ENCODE assay signal across 8 mouse cellular contexts in the genomic region with DNA sequence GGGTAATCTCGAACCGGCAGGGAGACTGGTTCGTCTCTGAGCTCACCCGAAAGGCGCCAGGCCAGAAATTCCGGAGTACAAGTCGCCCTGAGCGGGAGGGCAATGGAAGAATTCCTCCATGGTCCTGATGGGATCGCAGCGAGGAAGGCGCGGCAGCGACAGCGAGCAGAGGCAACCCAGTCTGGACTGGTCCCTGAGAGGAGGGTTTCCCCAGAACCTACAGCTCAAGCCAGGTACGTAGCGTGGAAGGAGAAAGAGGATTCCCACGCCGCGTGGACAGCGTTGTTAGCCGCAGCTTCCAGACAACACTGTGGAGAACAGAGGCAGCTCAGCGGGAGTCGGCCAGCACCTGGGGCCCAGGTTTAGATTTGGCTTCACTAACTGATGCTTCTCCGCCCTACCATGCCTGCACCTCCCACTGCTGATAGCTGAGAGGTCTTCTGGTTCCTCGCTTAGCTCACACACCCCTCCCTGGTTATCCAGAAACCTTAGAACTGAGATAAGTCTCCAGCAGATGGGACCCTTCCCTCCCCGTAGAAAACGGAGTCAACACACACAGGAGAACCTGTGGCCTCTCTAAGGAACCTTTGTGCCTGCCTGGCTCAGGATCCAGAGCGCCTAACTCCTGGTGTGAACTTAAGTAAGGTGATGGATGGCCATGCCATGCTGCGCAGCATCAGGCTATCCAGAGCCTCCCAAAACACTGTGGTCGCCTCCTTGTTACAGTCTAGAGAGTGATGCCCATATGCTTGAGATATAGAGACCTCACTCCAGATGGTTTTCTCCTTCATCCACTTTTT. TPM values are rescaled to one million over a fixed set of nuclear protein-coding genes. Genes with fewer than 3 reads are reported as not detected.
DNase-seq lines count a peak whose midpoint lies in the region; ATAC-seq lines count a peak whose summit lies in the region.

No protein-coding gene starts in this region.

- H3K4me3 ChIP-seq in forebrain, embryonic 15.5 days = peak overlapping the region; percentile 83
- peak overlapping the region; percentile 59 for H3K4me3 ChIP-seq in midbrain, embryonic 11.5 days (ENCODE audit: low read depth, low read length)

- peak; percentile 85 for ATAC-seq in forebrain, embryonic 15.5 days (replicated peaks)
- ATAC-seq in midbrain, embryonic 11.5 days (ENCODE audit: low FRiP score) = peak; percentile 63

- no peaks in the 10 kb centered on the region for H3K9me3 ChIP-seq in forebrain, embryonic 15.5 days
- no peaks in the 10 kb centered on the region for H3K9me3 ChIP-seq in midbrain, embryonic 11.5 days (ENCODE audit: control insufficient read depth, low read length)

- peak; percentile 14 to 19 for DNase-seq in gastrocnemius, postnatal 4 days (ENCODE audit: low spot score in 2 of 2)
- DNase-seq in gastrocnemius, adult 18-20 months (ENCODE audit: low spot score) = no peak
- DNase-seq in brain, adult 2 months (ENCODE audit: low read depth, low spot score) = peak; percentile 48
- DNase-seq in kidney, postnatal 10 days = peak; percentile 14
- DNase-seq in midbrain, embryonic 11.5 days (ENCODE audit: low spot score, missing footprints) = peak; percentile 91
- peak; percentile 7 for DNase-seq in testis, postnatal 14 days (ENCODE audit: low spot score)
- no peak for DNase-seq in T-cell, adult 2 months (ENCODE audit: low spot score)

- WGBS in forebrain, embryonic 15.5 days = 3% methylated on average over 30 of the region's 30 CpGs
- WGBS in midbrain, embryonic 11.5 days = 2% methylated on average over 30 of the region's 30 CpGs

- peak overlapping the region; percentile 98 for H3K4me2 ChIP-seq in forebrain, embryonic 15.5 days (replicated peaks)
- peak overlapping the region; percentile 99 for H3K4me2 ChIP-seq in midbrain, embryonic 11.5 days

- H3K4me1 ChIP-seq in forebrain, embryonic 15.5 days = peaks cover 12% of the 10 kb centered on the region
- H3K4me1 ChIP-seq in midbrain, embryonic 11.5 days (ENCODE audit: control insufficient read depth, insufficient read depth, low read length) = peaks cover 4% of the 10 kb centered on the region

- H3K27ac ChIP-seq in forebrain, embryonic 15.5 days (replicated peaks) = peak overlapping the region; percentile 62
- H3K27ac ChIP-seq in midbrain, embryonic 11.5 days (ENCODE audit: low read depth, low read length) = no peak overlapping the region

- H3K9ac ChIP-seq in forebrain, embryonic 15.5 days (replicated peaks) = peak overlapping the region; percentile 80
- H3K9ac ChIP-seq in midbrain, embryonic 11.5 days (ENCODE audit: low read length) = peak overlapping the region; percentile 51

- H3K27me3 ChIP-seq in forebrain, embryonic 15.5 days = no peaks in the 10 kb centered on the region
- H3K27me3 ChIP-seq in midbrain, embryonic 11.5 days (ENCODE audit: control insufficient read depth, insufficient read depth, low read length) = peaks cover 12% of the 10 kb centered on the region

- H3K36me3 ChIP-seq in forebrain, embryonic 15.5 days = no peaks in the 10 kb centered on the region
- no peaks in the 10 kb centered on the region for H3K36me3 ChIP-seq in midbrain, embryonic 11.5 days (ENCODE audit: control insufficient read depth, insufficient read depth, low read length)

RNA-seq across cellular contexts. Expression of gene Galntl6, which starts 0.6 kb away (rescaled TPM):
- under 1 TPM; 0.20 to 0.47 TPM for total RNA-seq in gastrocnemius, postnatal 4 days (2021)
- total RNA-seq in gastrocnemius, adult 18-20 months (2021) = not detected
- polyA plus RNA-seq in forebrain, embryonic 15.5 days (2015; fragmentation: Nextera tagmentation; extraction: Ambion mirVana) = 7.3 and 8.4 TPM in 2 replicates
- 0.33 and 0.75 TPM in 2 replicates for polyA plus RNA-seq in midbrain, embryonic 11.5 days (2014; fragmentation: Nextera tagmentation; extraction: Ambion mirVana)

RNA-seq across cellular contexts. Expression of gene BC030500, which starts 1.5 kb away (rescaled TPM):
- not detected for total RNA-seq in gastrocnemius, postnatal 4 days (2021)
- total RNA-seq in gastrocnemius, adult 18-20 months (2021) = not detected
- polyA plus RNA-seq in forebrain, embryonic 15.5 days (2015; fragmentation: Nextera tagmentation; extraction: Ambion mirVana) = 7.7 and 10.2 TPM in 2 replicates
- polyA plus RNA-seq in midbrain, embryonic 11.5 days (2014; fragmentation: Nextera tagmentation; extraction: Ambion mirVana) = 0.97 and 1.7 TPM in 2 replicates

Comparison
In these comparisons a context has a peak if more than half of its experiments do, and no peak if none do; other contexts are left out.
1. DNase-seq: peak in gastrocnemius, postnatal 4 days (2 of 2), brain, adult 2 months (single experiment), kidney, postnatal 10 days (single experiment), midbrain, embryonic 11.5 days (single experiment) and testis, postnatal 14 days (single experiment); none in gastrocnemius, adult 18-20 months (single experiment) and T-cell, adult 2 months (single experiment).